Mouse (Mus musculus) ES-Bruce4 (cell line): ENCODE data around the gene Ubfd1.

ENCODE experiments used
- CTCF ChIP-seq: IDR thresholded peaks from one replicate; pipeline ENCODE4 v1.8.1; 2011; ENCODE audit warnings: low read depth, low read length
- EP300 ChIP-seq: IDR thresholded peaks from 2 replicates; pipeline ENCODE4 v1.6.1; 2011; ENCODE audit warnings: low read depth, low read length; ENCODE audit not compliant: insufficient read depth

DNA sequence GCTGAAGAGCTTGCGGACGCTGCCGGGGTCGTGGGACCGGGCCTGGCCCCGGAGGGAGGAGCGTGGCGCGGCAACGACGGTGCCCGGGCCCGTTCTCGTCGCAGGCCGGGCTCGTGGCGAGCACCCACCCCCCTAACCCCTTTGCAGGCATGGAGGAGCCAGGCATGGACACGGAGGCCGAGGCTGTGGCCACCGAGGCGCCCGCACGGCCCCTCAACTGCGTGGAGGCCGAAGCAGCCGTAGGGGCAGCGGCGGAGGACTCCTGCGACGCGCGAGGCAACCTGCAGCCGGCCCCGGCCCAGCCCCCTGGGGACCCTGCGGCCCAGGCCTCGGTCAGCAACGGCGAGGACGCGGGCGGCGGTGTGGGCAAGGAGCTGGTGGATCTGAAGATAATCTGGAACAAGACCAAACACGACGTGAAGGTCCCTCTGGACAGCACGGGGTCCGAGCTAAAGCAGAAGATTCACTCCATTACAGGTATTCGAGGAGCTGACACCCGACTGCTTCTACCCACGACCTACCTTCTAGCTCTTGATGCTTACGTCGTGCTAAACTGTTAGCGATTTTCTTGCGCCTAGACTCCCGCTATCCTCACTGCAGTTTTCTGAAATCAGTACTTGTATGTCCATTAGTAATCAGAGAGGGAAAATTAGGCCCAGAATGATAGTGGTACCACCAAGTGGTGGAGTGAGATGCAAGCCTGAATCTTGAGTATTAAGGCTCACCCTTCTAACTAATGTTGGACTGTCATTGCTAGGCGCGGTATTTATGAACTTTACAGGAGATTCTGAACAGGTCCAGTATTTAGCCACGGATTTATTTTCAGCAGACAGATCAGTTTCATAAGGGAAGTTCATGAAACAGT is 774 bp downstream of the Ubfd1 start:
- TF ChIP-seq CTCF (no peak), EP300 (no peak)
